Mouse (Mus musculus): ENCODE measurements around the gene Scg2.

Gene Scg2

GRCm38 (mm10) chr1:79439609-79440308 lies at the start of gene Scg2:
TSS of gene Scg2 (minus strand) at chr1:79440120.
- 7% methylated on average over 22 of the region's 22 CpGs for WGBS

- 71% methylated on average over 6 of the region's 6 CpGs for WGBS
Observed at GRCm38 (mm10) chr1:79485546-79485945, 45.6 kb upstream of the Scg2 start.

DNA sequence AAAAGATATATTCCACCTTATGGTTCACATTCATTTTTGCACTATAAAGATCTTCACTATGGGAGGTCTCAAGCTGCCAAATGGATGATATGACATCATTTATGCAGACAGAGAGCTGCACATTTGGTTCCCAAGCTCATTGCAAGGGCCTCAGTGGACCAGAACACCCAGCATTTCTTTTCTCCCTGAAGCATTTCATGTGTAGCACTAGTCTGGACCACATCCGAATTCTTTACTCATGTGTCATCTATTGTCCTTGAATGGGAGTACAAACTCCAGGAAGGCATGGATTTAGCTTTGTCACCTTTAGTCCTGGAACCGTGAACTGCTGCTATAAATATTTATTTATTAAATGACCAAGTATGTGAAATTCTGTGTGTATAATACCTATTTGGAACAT lies 30.9 kb upstream of the Scg2 start:
- WGBS, result 91% methylated on average over 2 of the region's 2 CpGs

DNA sequence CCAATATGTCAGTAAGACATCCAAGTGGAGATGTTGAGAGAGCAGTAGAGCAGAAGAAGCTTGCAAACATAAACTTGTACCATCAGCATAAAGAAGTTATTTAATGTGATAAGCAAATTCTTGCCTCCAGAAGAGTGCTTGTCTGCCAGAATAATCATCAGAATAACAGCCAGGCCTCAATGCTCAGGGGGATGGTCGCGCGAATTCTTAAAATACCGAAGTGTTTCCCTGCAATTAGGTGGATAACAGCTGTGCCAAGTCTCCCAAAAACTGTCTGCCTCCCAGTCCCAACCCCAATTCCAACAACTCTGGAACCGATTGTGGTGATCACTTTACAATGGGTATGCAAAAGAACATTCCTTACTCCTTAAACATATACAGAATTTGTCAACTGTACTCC lies 30.0 kb upstream of the Scg2 start:
- 80% methylated on average over 5 of the region's 5 CpGs for WGBS

DNA sequence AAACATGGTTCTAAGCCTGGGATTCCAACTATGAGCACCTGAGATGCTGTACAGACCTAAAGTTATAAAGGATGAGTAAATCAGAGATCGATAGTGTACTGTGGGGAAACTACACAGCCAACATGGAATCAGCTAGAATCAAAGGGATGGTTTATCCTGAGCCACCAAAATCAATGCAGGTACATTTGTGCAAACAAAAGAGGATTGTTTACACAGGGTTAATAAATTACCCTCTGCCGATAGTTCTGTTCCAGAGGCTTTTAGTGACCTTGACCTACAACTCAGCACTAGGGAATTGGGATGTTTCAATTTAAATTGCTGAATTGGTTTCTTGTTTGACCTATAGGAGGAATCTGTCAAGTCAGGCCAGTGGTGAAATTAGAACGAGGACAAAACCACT lies 26.7 kb upstream of the Scg2 start:
- 82% methylated on average over 3 of the region's 3 CpGs for WGBS

DNA sequence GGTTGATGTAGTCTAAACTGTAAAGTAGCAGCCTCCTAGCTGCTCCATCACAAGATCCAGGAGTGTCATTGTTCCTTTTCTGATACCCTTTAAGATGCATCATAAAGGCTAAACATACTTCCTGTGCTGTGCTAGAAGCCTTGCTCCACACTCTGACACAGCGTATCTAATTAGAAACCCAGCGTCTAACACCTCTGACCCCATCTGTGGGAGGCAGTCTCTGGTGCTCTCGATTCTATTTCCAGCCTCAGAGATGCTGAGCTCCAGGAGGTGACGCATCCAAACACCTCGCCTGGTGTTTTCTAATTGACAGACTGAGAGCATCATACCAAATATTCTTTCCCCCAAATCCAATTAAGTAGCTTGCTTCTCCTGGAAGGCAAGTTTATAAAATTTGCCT lies 18.6 kb upstream of the Scg2 start:
- 51% methylated on average over 5 of the region's 5 CpGs for WGBS

- WGBS, result 22% methylated on average over 4 of the region's 4 CpGs
Observed at GRCm38 (mm10) chr1:79454164-79454563, 14.2 kb upstream of the Scg2 start.

- 73% methylated on average over 1 of the region's 1 CpGs for WGBS
Observed at GRCm38 (mm10) chr1:79452339-79452738, 12.4 kb upstream of the Scg2 start.

DNA sequence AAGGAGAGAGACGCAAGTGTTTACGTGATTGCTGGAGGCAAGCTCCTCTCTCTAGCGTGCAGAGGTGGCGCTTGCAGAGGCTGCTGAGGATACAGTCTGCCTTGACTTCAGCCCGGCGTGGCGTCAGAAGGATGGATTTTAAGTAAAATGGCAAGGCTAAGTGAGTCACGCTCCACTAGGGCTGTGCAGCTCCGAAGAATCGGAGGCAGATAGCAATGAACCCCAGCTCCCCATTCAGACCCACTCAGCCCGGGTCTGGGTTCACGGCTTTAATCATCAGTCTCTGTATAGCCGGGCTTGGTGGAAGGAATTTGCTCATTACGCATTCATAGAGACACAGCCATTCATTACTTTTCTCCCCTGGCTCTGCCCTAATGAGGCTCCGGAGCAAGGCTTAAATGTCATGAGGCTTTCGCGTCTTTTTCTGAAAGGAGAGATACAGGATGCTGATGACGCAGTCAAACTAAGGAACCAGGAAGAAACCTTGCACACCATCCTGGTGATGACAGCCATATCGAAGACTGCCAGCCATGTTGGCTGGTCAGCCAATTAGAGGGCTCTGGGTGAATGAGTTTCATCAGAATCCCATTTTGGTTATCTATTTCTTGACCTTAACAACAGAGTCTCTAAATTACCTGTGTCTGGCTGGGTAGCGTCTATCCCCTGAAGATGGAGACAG lies 10.6 kb upstream of the Scg2 start:
- WGBS, result 12% methylated on average over 20 of the region's 20 CpGs

- WGBS, result 20% methylated on average over 6 of the region's 6 CpGs
Observed at GRCm38 (mm10) chr1:79449943-79450342, 10.0 kb upstream of the Scg2 start.

DNA sequence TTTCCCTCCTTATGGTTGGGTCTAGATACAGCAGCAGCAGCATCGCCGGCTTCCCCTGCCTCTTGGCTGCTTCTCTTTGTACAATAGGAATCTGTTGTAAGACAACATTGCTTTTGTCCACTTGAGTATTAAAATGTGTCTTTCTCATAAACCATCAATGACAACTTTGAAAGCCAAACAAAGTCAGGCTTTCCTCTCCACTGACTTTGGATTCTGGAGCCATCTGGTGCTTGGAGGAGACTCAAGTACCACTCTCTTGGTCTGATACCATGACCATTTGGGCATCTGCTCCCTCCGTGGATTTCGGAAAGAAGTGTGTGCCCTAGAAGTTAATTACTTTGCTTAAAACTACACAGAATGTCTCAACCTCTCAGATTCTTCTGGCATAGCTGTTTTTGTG lies 5.7 kb upstream of the Scg2 start:
- WGBS, result 68% methylated on average over 4 of the region's 4 CpGs

DNA sequence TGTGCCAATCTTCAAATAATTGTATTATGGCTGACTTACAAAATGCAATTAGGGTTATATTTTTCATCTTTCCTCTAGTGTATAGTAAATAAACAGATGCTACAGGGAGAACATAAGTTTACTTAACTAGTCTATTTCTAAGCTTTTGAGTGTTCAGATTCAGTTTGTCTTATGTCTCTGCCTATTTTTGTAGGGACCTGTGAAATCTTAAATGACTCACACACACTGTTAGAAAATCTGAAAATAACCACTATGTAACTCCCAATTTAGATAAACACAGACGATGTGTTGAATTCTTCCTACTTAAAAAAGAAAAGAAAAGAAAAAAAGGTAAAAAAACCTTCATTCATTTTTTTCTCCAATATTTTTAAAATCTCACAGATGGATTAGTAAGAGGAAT lies 2.2 kb downstream of the Scg2 start:
- WGBS, result 30% methylated on average over 1 of the region's 1 CpGs

DNA sequence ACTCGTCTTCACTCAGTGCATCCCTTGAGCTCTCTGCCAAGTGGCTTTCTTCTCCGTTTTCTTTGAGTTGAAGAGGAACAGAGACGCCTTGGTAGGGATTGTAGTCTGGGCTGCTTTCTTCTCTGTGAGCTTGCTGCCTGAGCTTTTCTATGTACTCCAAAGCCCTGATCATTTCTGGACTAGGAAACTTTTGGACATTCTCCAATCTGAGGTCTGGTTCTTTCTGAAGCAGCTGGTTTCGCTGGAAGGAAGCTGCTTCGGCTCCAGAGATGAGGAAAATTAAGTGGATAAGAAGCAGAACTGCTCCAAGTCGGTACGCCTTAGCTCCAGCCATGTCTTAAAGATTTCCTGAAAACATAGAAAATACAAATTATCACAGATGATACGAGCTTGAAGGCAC lies 3.2 kb downstream of the Scg2 start:
- WGBS, result 62% methylated on average over 8 of the region's 8 CpGs

GRCm38 (mm10) chr1:79429058-79429457 lies 10.9 kb downstream of the Scg2 start:
- WGBS, result 46% methylated on average over 5 of the region's 5 CpGs

- 68% methylated on average over 7 of the region's 7 CpGs for WGBS
Observed at GRCm38 (mm10) chr1:79406337-79406942, 33.5 kb downstream of the Scg2 start.

- WGBS, result 69% methylated on average over 10 of the region's 10 CpGs
Observed at GRCm38 (mm10) chr1:79401090-79402012, 38.6 kb downstream of the Scg2 start.

GRCm38 (mm10) chr1:79400284-79400683 lies 39.6 kb downstream of the Scg2 start:
- 65% methylated on average over 5 of the region's 5 CpGs for WGBS
